Mouse (Mus musculus) T-cell, adult 2 months (primary cell): Measurements from ENCODE around the gene Meis1.

ENCODE experiments used
- DNase-seq: peaks from one replicate; pipeline ENCODE4 v3.0.0; 2022; ENCODE audit warnings: low spot score

Gene Meis1

GRCm38 (mm10) chr11:18830087-18830486 is 188.7 kb downstream of the Meis1 start:
- no peak for DNase-seq
